Mouse (Mus musculus): ENCODE measurements around the gene Slc26a9. TPM values are rescaled to one million over a fixed set of nuclear protein-coding genes. Genes with fewer than 3 reads are reported as not detected.

The Slc26a9 gene
- not detected for total RNA-seq (2021)
- long read RNA-seq, experiment 1 = 0 reads
- long read RNA-seq, experiment 2 = 0 reads

- intact Hi-C loops (cut with DNase I) = no loop called here
- Histone ChIP-seq H3K27ac (no peak within 1 kb of the TSS), H3K4me3 (no peak within 1 kb of the TSS)
- DNase-seq = no peak
- no peak for TF ChIP-seq CTCF (IDR thresholded peaks at IDR 0.05)
Measured at GRCm38 (mm10) chr1:131743868-131744464, at the start of gene Slc26a9. Gene Slc26a9 (plus strand): TSS chr1:131744022.

- DNase-seq = no peak
- no peak for TF ChIP-seq CTCF (IDR thresholded peaks at IDR 0.05)
- Histone ChIP-seq H3K27ac (no peak overlapping the region), H3K4me3 (no peak overlapping the region)
- intact Hi-C loops (cut with DNase I) = no loop called here
Measured at GRCm38 (mm10) chr1:131695308-131695707, 48.5 kb upstream of the Slc26a9 start.

GRCm38 (mm10) chr1:131696325-131696724 is 47.5 kb upstream of the Slc26a9 start:
- no peak overlapping the region for H3K27ac ChIP-seq
- TF ChIP-seq CTCF (IDR thresholded peaks at IDR 0.05) = no peak
- H3K4me3 ChIP-seq = no peak overlapping the region
- DNase-seq = peak; percentile 28
- intact Hi-C loops (cut with DNase I) = no loop called here

DNA sequence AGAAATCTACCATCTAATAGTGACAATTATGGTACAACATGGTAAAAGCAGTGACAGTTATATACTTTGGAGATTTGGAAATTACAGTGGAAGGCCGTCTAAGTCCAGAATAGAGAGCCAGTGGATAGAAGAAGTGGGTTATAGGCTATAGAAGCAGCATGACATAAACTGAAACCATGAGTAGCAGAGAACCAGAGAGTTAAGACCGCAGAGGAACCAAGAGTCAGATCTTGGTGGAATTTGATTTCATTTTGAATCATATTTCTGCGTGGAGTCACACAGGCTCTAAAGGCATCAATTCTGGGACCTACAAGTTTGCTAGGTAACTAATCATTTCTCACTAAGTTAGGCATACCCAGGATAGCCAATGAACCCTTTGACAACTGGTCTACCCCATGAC is 45.1 kb upstream of the Slc26a9 start:
- Histone ChIP-seq H3K4me3 (no peak overlapping the region), H3K27ac (no peak overlapping the region)
- no peak for TF ChIP-seq CTCF (IDR thresholded peaks at IDR 0.05)
- DNase-seq = no peak
- intact Hi-C loops (cut with DNase I) = no loop called here

GRCm38 (mm10) chr1:131699642-131700041 is 44.2 kb upstream of the Slc26a9 start:
- no peak overlapping the region for H3K27ac ChIP-seq
- intact Hi-C loops (cut with DNase I) = no loop called here
- DNase-seq = no peak
- no peak overlapping the region for H3K4me3 ChIP-seq
- TF ChIP-seq CTCF (IDR thresholded peaks at IDR 0.05) = no peak

DNA sequence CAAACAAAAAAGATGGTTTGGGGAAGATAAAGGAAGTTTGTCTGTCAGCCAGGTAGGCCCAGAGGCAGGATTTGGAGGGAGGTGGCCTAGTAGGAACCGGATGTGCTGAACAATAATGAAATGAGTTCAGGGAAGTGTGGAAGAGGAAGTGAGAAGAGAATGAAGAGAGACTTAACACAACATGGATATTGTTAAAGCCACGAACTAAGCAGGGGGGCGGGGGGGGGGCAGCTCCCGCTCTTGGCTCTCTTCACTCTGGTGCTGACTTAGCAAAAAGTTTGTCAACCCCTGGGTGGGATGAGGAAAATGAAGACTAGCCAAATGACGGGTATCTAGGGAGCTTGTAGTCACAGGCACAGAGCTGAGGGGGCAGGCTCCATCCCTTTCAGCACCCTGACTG is 43.4 kb upstream of the Slc26a9 start:
- TF ChIP-seq CTCF (IDR thresholded peaks at IDR 0.05) = no peak
- intact Hi-C loops (cut with DNase I) = no loop called here
- Histone ChIP-seq H3K4me3 (no peak overlapping the region), H3K27ac (no peak overlapping the region)
- no peak for DNase-seq

DNA sequence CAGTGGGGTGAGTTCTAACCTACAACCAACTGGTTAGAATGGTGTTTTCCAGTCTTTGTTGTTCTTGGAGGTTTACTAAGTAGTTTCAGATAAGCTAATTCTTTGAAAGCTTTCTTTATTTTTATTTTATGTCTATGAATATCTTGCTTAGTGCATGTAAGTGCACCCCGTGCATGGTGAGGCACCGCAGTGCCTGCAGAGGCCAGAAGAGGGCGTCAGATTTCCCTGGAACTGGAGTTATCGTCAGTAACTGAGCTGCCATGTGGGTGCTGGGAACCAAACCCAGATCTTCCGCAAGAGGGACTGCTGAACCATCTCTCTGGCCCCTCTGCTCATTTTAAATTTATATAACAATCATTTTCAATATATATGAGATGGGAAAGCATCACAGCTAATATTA is 42.4 kb upstream of the Slc26a9 start:
- DNase-seq = no peak
- TF ChIP-seq CTCF (IDR thresholded peaks at IDR 0.05) = peak; percentile 30
- no peak overlapping the region for H3K4me3 ChIP-seq
- H3K27ac ChIP-seq = no peak overlapping the region
- intact Hi-C loops (cut with DNase I) = no loop called here

DNA sequence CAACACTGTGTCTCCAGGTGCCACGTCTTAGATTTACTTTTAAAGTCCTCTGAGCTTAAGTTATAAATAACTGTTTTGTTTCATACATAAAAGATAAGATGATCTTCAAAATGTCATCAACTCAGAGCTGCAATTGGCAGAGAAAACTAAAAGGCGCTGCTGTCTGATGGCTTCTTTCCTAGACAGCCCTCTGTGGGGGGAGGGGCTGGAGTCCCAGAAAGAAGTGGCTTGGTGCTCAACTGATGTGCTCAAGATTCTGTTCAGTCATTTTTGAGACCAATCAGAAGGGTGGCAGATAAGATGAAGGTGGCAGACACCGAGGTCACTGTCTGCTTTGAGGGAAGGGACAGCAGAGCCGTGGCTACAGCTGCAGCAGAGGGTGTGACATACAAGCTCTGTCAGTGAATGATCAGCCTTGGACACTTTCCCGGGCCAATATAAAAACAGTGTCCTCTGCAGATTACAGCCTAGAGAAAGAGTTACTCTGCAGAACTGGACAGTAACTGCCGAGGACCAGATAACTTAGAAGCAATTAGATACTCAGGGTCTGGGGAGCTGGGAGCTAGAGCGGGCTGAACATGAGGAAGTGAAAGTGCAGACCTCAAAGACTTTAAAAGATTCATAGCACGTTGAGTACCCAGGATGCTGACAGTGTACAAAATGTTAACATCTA is 41.6 kb upstream of the Slc26a9 start:
- H3K27ac ChIP-seq = no peak overlapping the region
- H3K4me3 ChIP-seq = no peak overlapping the region
- intact Hi-C loops (cut with DNase I) = no loop called here
- no peak for DNase-seq
- no peak for TF ChIP-seq CTCF (IDR thresholded peaks at IDR 0.05)

DNA sequence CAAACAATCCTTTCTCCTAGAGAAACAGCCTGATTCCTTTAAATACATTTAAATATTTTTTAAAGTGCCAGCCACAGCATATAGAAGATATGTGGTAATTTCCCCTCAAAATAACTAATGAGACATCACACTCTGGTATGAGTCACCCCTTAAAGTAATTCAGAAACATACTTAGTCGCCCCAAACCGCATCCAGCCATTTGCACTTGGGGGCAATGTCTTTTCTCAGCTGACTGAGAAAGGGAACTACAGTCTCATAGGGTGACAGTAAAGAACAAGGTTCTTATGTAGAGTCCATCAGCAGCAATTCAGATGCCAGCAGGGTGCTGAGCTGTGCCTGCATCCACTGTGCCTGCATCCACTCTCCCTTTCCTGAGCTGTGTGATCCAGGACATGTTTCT is 40.3 kb upstream of the Slc26a9 start:
- no peak for TF ChIP-seq CTCF (IDR thresholded peaks at IDR 0.05)
- DNase-seq = no peak
- Histone ChIP-seq H3K4me3 (no peak overlapping the region), H3K27ac (no peak overlapping the region)
- intact Hi-C loops (cut with DNase I) = no loop called here

DNA sequence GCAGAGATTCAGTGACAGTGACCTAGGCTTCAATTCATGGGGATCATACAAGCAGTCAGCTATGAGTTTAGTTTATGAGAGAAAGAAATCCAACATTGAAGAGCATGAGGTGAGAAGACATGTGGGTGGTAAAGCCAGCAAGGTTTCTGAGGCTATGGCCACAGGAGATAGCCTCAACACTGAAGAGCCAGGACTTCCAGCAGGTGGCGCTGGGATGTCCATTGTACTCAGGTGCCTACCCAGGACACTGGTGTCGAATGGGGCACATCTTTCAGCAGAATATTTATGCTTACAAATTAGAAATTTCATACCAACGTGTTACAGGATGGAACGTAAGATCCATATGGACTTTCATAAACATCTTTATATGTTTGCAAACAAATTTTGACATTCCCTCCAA is 35.5 kb upstream of the Slc26a9 start:
- peak; percentile 80 for DNase-seq
- no peak overlapping the region for H3K4me3 ChIP-seq
- intact Hi-C loops (cut with DNase I) = loop anchor here (1.0 kb wide), 2 partner anchors 57 to 138 kb away; no protein-coding TSS in a partner anchor
- no peak overlapping the region for H3K27ac ChIP-seq
- peak; percentile 88 for TF ChIP-seq CTCF (IDR thresholded peaks at IDR 0.05)

DNA sequence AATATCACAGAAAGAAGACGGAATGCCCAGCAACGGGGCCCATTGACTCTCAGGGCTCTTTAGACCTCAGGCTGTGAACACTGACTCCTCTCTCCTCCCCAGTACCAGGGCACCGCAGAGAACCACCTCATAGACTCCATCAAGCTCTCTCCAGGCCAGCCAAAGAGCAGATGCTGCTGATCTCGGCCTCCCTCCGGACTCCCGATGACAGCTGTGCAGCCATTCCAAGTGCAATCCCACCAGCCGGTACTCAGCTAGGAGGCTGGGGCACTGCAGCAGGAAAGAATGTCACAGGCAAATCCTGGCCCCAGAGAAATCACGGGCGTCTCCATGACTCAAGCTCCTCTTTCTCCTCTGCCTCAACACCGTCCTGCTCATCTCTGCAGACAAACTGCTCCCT is 32.3 kb upstream of the Slc26a9 start:
- no peak for DNase-seq
- TF ChIP-seq CTCF (IDR thresholded peaks at IDR 0.05) = no peak
- Histone ChIP-seq H3K4me3 (no peak overlapping the region), H3K27ac (no peak overlapping the region)
- intact Hi-C loops (cut with DNase I) = no loop called here

- H3K27ac ChIP-seq = no peak overlapping the region
- no peak overlapping the region for H3K4me3 ChIP-seq
- DNase-seq = peak; percentile 81
- intact Hi-C loops (cut with DNase I) = loop anchor here (1.0 kb wide), 2 partner anchors 53 to 134 kb away; no protein-coding TSS in a partner anchor
- peak; percentile 83 for TF ChIP-seq CTCF (IDR thresholded peaks at IDR 0.05)
Measured at GRCm38 (mm10) chr1:131712386-131712785, 31.4 kb upstream of the Slc26a9 start.

GRCm38 (mm10) chr1:131714388-131715337 is 29.2 kb upstream of the Slc26a9 start:
- Histone ChIP-seq H3K27ac (no peak overlapping the region), H3K4me3 (no peak overlapping the region)
- intact Hi-C loops (cut with DNase I) = no loop called here
- DNase-seq = peak; percentile 28
- no peak for TF ChIP-seq CTCF (IDR thresholded peaks at IDR 0.05)
